Mouse (Mus musculus): ENCODE data around the gene Fitm1. TPM values are rescaled to one million over a fixed set of nuclear protein-coding genes. Genes with fewer than 3 reads are reported as not detected.

Fitm1 gene
- total and polyA plus RNA-seq, 2 experiments from 2014 or later, result 0.25 TPM; not detected in 1

- no peaks in the 10 kb centered on the region for H3K27me3 ChIP-seq (ENCODE audit: insufficient read depth, low read length)
- H3K4me1 ChIP-seq (ENCODE audit: insufficient read depth, low read length), result no peaks in the 10 kb centered on the region
- H3K9me3 ChIP-seq (ENCODE audit: low read length), result no peaks in the 10 kb centered on the region
- no peak for DNase-seq (ENCODE audit: low spot score)
- no peak overlapping the region for H3K9ac ChIP-seq (replicated peaks; ENCODE audit: low read length)
- no peak for TF ChIP-seq CTCF (IDR thresholded peaks at IDR 0.05; ENCODE audit: low read depth)
- no peak overlapping the region for H3K4me3 ChIP-seq (ENCODE audit: low read length)
- H3K36me3 ChIP-seq (ENCODE audit: insufficient read depth, low read length), result no peaks in the 10 kb centered on the region
- no peak for ATAC-seq
- WGBS, result 42% methylated on average over 2 of the region's 2 CpGs
- no peak overlapping the region for H3K4me2 ChIP-seq (ENCODE audit: low read depth, low read length)
- H3K27ac ChIP-seq, result no peak overlapping the region
Observed at GRCm38 (mm10) chr14:55615876-55616275, 40.5 kb downstream of the Fitm1 start.

GRCm38 (mm10) chr14:55616844-55617243 lies 41.4 kb downstream of the Fitm1 start:
- WGBS, result 80% methylated on average over 2 of the region's 2 CpGs
- Histone ChIP-seq H3K27ac (no peak overlapping the region), H3K9ac (replicated peaks; ENCODE audit: low read length) (no peak overlapping the region), H3K36me3 (ENCODE audit: insufficient read depth, low read length) (no peaks in the 10 kb centered on the region), H3K27me3 (ENCODE audit: insufficient read depth, low read length) (no peaks in the 10 kb centered on the region), H3K9me3 (ENCODE audit: low read length) (no peaks in the 10 kb centered on the region), H3K4me1 (ENCODE audit: insufficient read depth, low read length) (no peaks in the 10 kb centered on the region), H3K4me2 (ENCODE audit: low read depth, low read length) (no peak overlapping the region), H3K4me3 (ENCODE audit: low read length) (no peak overlapping the region)
- ATAC-seq (no peak), DNase-seq (ENCODE audit: low spot score) (no peak)
- no peak for TF ChIP-seq CTCF (IDR thresholded peaks at IDR 0.05; ENCODE audit: low read depth)

GRCm38 (mm10) chr14:55617822-55618221 lies 42.4 kb downstream of the Fitm1 start, which contains the start of gene Rec8:
Gene Rec8, plus strand, starts transcription at chr14:55618037.
- H3K27me3 ChIP-seq (ENCODE audit: insufficient read depth, low read length), result no peaks in the 10 kb centered on the region
- no peaks in the 10 kb centered on the region for H3K9me3 ChIP-seq (ENCODE audit: low read length)
- H3K4me3 ChIP-seq (ENCODE audit: low read length), result peak within 1 kb of the TSS; percentile 21
- H3K4me1 ChIP-seq (ENCODE audit: insufficient read depth, low read length), result no peaks in the 10 kb centered on the region
- ATAC-seq, result peak; percentile 86
- no peaks in the 10 kb centered on the region for H3K36me3 ChIP-seq (ENCODE audit: insufficient read depth, low read length)
- WGBS, result 16% methylated on average over 21 of the region's 21 CpGs
- H3K9ac ChIP-seq (replicated peaks; ENCODE audit: low read length), result peak within 1 kb of the TSS; percentile 30; the same call in 1 of the 2 replicates
- DNase-seq (ENCODE audit: low spot score), result peak; percentile 74
- H3K4me2 ChIP-seq (ENCODE audit: low read depth, low read length), result peak within 1 kb of the TSS; percentile 35; the same call in 1 of the 2 replicates
- TF ChIP-seq CTCF (IDR thresholded peaks at IDR 0.05; ENCODE audit: low read depth), result peak; percentile 32
- H3K27ac ChIP-seq, result peak within 1 kb of the TSS; percentile 48; the same call in 1 of the 2 replicates

- peak overlapping the region; percentile 21 for H3K4me3 ChIP-seq (ENCODE audit: low read length)
- H3K36me3 ChIP-seq (ENCODE audit: insufficient read depth, low read length), result no peaks in the 10 kb centered on the region
- DNase-seq (ENCODE audit: low spot score) (peak; percentile 24), ATAC-seq (peak; percentile 47; the same call in 1 of the 2 replicates)
- no peaks in the 10 kb centered on the region for H3K27me3 ChIP-seq (ENCODE audit: insufficient read depth, low read length)
- no peak for TF ChIP-seq CTCF (IDR thresholded peaks at IDR 0.05; ENCODE audit: low read depth)
- H3K9me3 ChIP-seq (ENCODE audit: low read length), result no peaks in the 10 kb centered on the region
- WGBS, result 52% methylated on average over 22 of the region's 22 CpGs
- H3K9ac ChIP-seq (replicated peaks; ENCODE audit: low read length), result peak overlapping the region; percentile 30; the same call in 1 of the 2 replicates
- peak overlapping the region; percentile 48; the same call in 1 of the 2 replicates for H3K27ac ChIP-seq
- H3K4me1 ChIP-seq (ENCODE audit: insufficient read depth, low read length), result no peaks in the 10 kb centered on the region
- H3K4me2 ChIP-seq (ENCODE audit: low read depth, low read length), result peak overlapping the region; percentile 35; the same call in 1 of the 2 replicates
Observed at GRCm38 (mm10) chr14:55618486-55619195, 43.2 kb downstream of the Fitm1 start.

Other genes starting within 250 kb of the Fitm1 start
Only the 30 nearest of the 31 such genes appear.
- gene Dhrs4, start 96.9 kb upstream of the Fitm1 start, total RNA-seq (2014; rRNA removed), result 15.8 and 18.4 TPM in 2 replicates
- gene Dhrs4, start 96.9 kb upstream of the Fitm1 start, polyA plus RNA-seq (2015; fragmentation: Nextera tagmentation; extraction: Ambion mirVana), result 28.1 and 29.6 TPM in 2 replicates
- gene Carmil3, start 85.0 kb upstream of the Fitm1 start, total RNA-seq (2014; rRNA removed), result 90.5 and 120 TPM in 2 replicates
- gene Carmil3, start 85.0 kb upstream of the Fitm1 start, polyA plus RNA-seq (2015; fragmentation: Nextera tagmentation; extraction: Ambion mirVana), result 23.8 and 25.2 TPM in 2 replicates
- 8.3 and 19.7 TPM in 2 replicates for gene Cpne6, start 65.2 kb upstream of the Fitm1 start, total RNA-seq (2014; rRNA removed)
- 25.3 and 28.0 TPM in 2 replicates for gene Cpne6, start 65.2 kb upstream of the Fitm1 start, polyA plus RNA-seq (2015; fragmentation: Nextera tagmentation; extraction: Ambion mirVana)
- 4.4 and 7.1 TPM in 2 replicates for gene Nrl, start 50.6 kb upstream of the Fitm1 start, total RNA-seq (2014; rRNA removed)
- gene Nrl, start 50.6 kb upstream of the Fitm1 start, polyA plus RNA-seq (2015; fragmentation: Nextera tagmentation; extraction: Ambion mirVana), result 0.23 and 0.33 TPM in 2 replicates
- 30.5 and 32.0 TPM in 2 replicates for gene Pck2, start 35.4 kb upstream of the Fitm1 start, total RNA-seq (2014; rRNA removed)
- gene Pck2, start 35.4 kb upstream of the Fitm1 start, polyA plus RNA-seq (2015; fragmentation: Nextera tagmentation; extraction: Ambion mirVana), result 19.9 and 22.5 TPM in 2 replicates
- gene Dcaf11, start 15.6 kb upstream of the Fitm1 start, total RNA-seq (2014; rRNA removed), result 97.9 and 118 TPM in 2 replicates
- gene Dcaf11, start 15.6 kb upstream of the Fitm1 start, polyA plus RNA-seq (2015; fragmentation: Nextera tagmentation; extraction: Ambion mirVana), result 94.1 and 102 TPM in 2 replicates
- not detected in 2 replicates for gene A730061H03Rik, start 15.2 kb upstream of the Fitm1 start, total RNA-seq (2014; rRNA removed)
- gene A730061H03Rik, start 15.2 kb upstream of the Fitm1 start, polyA plus RNA-seq (2015; fragmentation: Nextera tagmentation; extraction: Ambion mirVana), result 0.55 TPM in 1 of 2 replicates, not detected in the other
- 86.5 and 128 TPM in 2 replicates for gene Psme1, start 2.5 kb downstream of the Fitm1 start, total RNA-seq (2014; rRNA removed)
- gene Psme1, start 2.5 kb downstream of the Fitm1 start, polyA plus RNA-seq (2015; fragmentation: Nextera tagmentation; extraction: Ambion mirVana), result 226 and 244 TPM in 2 replicates
- gene Emc9, start 9.7 kb downstream of the Fitm1 start, total RNA-seq (2014; rRNA removed), result 26.6 and 51.6 TPM in 2 replicates
- gene Emc9, start 9.7 kb downstream of the Fitm1 start, polyA plus RNA-seq (2015; fragmentation: Nextera tagmentation; extraction: Ambion mirVana), result 79.0 and 82.2 TPM in 2 replicates
- 51.9 and 57.6 TPM in 2 replicates for gene Psme2, start 15.5 kb downstream of the Fitm1 start, total RNA-seq (2014; rRNA removed)
- gene Psme2, start 15.5 kb downstream of the Fitm1 start, polyA plus RNA-seq (2015; fragmentation: Nextera tagmentation; extraction: Ambion mirVana), result 163 and 208 TPM in 2 replicates
- 23.6 and 25.5 TPM in 2 replicates for gene Rnf31, start 16.1 kb downstream of the Fitm1 start, total RNA-seq (2014; rRNA removed)
- gene Rnf31, start 16.1 kb downstream of the Fitm1 start, polyA plus RNA-seq (2015; fragmentation: Nextera tagmentation; extraction: Ambion mirVana), result 21.0 and 21.2 TPM in 2 replicates
- gene Irf9, start 28.0 kb downstream of the Fitm1 start, total RNA-seq (2014; rRNA removed), result 14.8 and 18.4 TPM in 2 replicates
- gene Irf9, start 28.0 kb downstream of the Fitm1 start, polyA plus RNA-seq (2015; fragmentation: Nextera tagmentation; extraction: Ambion mirVana), result 7.3 and 10.1 TPM in 2 replicates
- 11.6 and 12.8 TPM in 2 replicates for gene Rec8, start 42.4 kb downstream of the Fitm1 start, total RNA-seq (2014; rRNA removed)
- 12.2 and 14.1 TPM in 2 replicates for gene Rec8, start 42.4 kb downstream of the Fitm1 start, polyA plus RNA-seq (2015; fragmentation: Nextera tagmentation; extraction: Ambion mirVana)
- 120 and 132 TPM in 2 replicates for gene Ipo4, start 60.3 kb downstream of the Fitm1 start, total RNA-seq (2014; rRNA removed)
- gene Ipo4, start 60.3 kb downstream of the Fitm1 start, polyA plus RNA-seq (2015; fragmentation: Nextera tagmentation; extraction: Ambion mirVana), result 92.5 and 106 TPM in 2 replicates
- gene Gm49378, start 62.3 kb downstream of the Fitm1 start, total RNA-seq (2014; rRNA removed), result 2.8 and 7.9 TPM in 2 replicates
- gene Gm49378, start 62.3 kb downstream of the Fitm1 start, polyA plus RNA-seq (2015; fragmentation: Nextera tagmentation; extraction: Ambion mirVana), result 1.0 and 1.4 TPM in 2 replicates
- 55.3 and 59.3 TPM in 2 replicates for gene Tm9sf1, start 68.2 kb downstream of the Fitm1 start, total RNA-seq (2014; rRNA removed)
- gene Tm9sf1, start 68.2 kb downstream of the Fitm1 start, polyA plus RNA-seq (2015; fragmentation: Nextera tagmentation; extraction: Ambion mirVana), result 59.7 and 62.8 TPM in 2 replicates
- gene Tssk4, start 74.6 kb downstream of the Fitm1 start, total RNA-seq (2014; rRNA removed), result 0.32 and 1.3 TPM in 2 replicates
- gene Tssk4, start 74.6 kb downstream of the Fitm1 start, polyA plus RNA-seq (2015; fragmentation: Nextera tagmentation; extraction: Ambion mirVana), result 0.24 and 0.28 TPM in 2 replicates
- gene Mdp1, start 84.9 kb downstream of the Fitm1 start, total RNA-seq (2014; rRNA removed), result 40.6 and 45.1 TPM in 2 replicates
- 70.6 and 70.8 TPM in 2 replicates for gene Mdp1, start 84.9 kb downstream of the Fitm1 start, polyA plus RNA-seq (2015; fragmentation: Nextera tagmentation; extraction: Ambion mirVana)
- gene Gmpr2, start 96.3 kb downstream of the Fitm1 start, total RNA-seq (2014; rRNA removed), result 17.5 and 24.3 TPM in 2 replicates
- 36.9 and 37.6 TPM in 2 replicates for gene Gmpr2, start 96.3 kb downstream of the Fitm1 start, polyA plus RNA-seq (2015; fragmentation: Nextera tagmentation; extraction: Ambion mirVana)
- 128 and 143 TPM in 2 replicates for gene Nedd8, start 96.5 kb downstream of the Fitm1 start, total RNA-seq (2014; rRNA removed)
- gene Nedd8, start 96.5 kb downstream of the Fitm1 start, polyA plus RNA-seq (2015; fragmentation: Nextera tagmentation; extraction: Ambion mirVana), result 629 TPM in 2 replicates
- gene Tinf2, start 106.2 kb downstream of the Fitm1 start, total RNA-seq (2014; rRNA removed), result 18.7 and 21.9 TPM in 2 replicates
- 23.8 and 27.3 TPM in 2 replicates for gene Tinf2, start 106.2 kb downstream of the Fitm1 start, polyA plus RNA-seq (2015; fragmentation: Nextera tagmentation; extraction: Ambion mirVana)
- gene Tgm1, start 138.3 kb downstream of the Fitm1 start, total RNA-seq (2014; rRNA removed), result 0.10 and 0.11 TPM in 2 replicates
- gene Tgm1, start 138.3 kb downstream of the Fitm1 start, polyA plus RNA-seq (2015; fragmentation: Nextera tagmentation; extraction: Ambion mirVana), result 0.06 and 0.16 TPM in 2 replicates
- 78.7 and 83.8 TPM in 2 replicates for gene Rabggta, start 146.6 kb downstream of the Fitm1 start, total RNA-seq (2014; rRNA removed)
- gene Rabggta, start 146.6 kb downstream of the Fitm1 start, polyA plus RNA-seq (2015; fragmentation: Nextera tagmentation; extraction: Ambion mirVana), result 50.4 and 51.9 TPM in 2 replicates
- 62.0 and 69.2 TPM in 2 replicates for gene Dhrs1, start 170.1 kb downstream of the Fitm1 start, total RNA-seq (2014; rRNA removed)
- gene Dhrs1, start 170.1 kb downstream of the Fitm1 start, polyA plus RNA-seq (2015; fragmentation: Nextera tagmentation; extraction: Ambion mirVana), result 86.0 and 88.3 TPM in 2 replicates
- 19.9 and 28.9 TPM in 2 replicates for gene Nop9, start 170.1 kb downstream of the Fitm1 start, total RNA-seq (2014; rRNA removed)
- gene Nop9, start 170.1 kb downstream of the Fitm1 start, polyA plus RNA-seq (2015; fragmentation: Nextera tagmentation; extraction: Ambion mirVana), result 23.0 and 23.5 TPM in 2 replicates
- gene Cideb, start 182.8 kb downstream of the Fitm1 start, total RNA-seq (2014; rRNA removed), result 1.9 TPM in 1 of 2 replicates, not detected in the other
- 0.75 and 0.81 TPM in 2 replicates for gene Cideb, start 182.8 kb downstream of the Fitm1 start, polyA plus RNA-seq (2015; fragmentation: Nextera tagmentation; extraction: Ambion mirVana)
- gene Ltb4r2, start 185.8 kb downstream of the Fitm1 start, total RNA-seq (2014; rRNA removed), result 0.16 and 0.32 TPM in 2 replicates
- 0.69 and 0.78 TPM in 2 replicates for gene Ltb4r2, start 185.8 kb downstream of the Fitm1 start, polyA plus RNA-seq (2015; fragmentation: Nextera tagmentation; extraction: Ambion mirVana)
- 0.43 and 0.52 TPM in 2 replicates for gene Ltb4r1, start 190.3 kb downstream of the Fitm1 start, total RNA-seq (2014; rRNA removed)
- gene Ltb4r1, start 190.3 kb downstream of the Fitm1 start, polyA plus RNA-seq (2015; fragmentation: Nextera tagmentation; extraction: Ambion mirVana), result 0.64 and 0.71 TPM in 2 replicates
- gene Adcy4, start 208.5 kb downstream of the Fitm1 start, total RNA-seq (2014; rRNA removed), result 5.6 and 5.8 TPM in 2 replicates
- gene Adcy4, start 208.5 kb downstream of the Fitm1 start, polyA plus RNA-seq (2015; fragmentation: Nextera tagmentation; extraction: Ambion mirVana), result 1.7 and 2.8 TPM in 2 replicates
- gene Ripk3, start 213.2 kb downstream of the Fitm1 start, total RNA-seq (2014; rRNA removed), result 0.42 and 1.7 TPM in 2 replicates
- 1.7 and 2.0 TPM in 2 replicates for gene Ripk3, start 213.2 kb downstream of the Fitm1 start, polyA plus RNA-seq (2015; fragmentation: Nextera tagmentation; extraction: Ambion mirVana)

Data from hindbrain, postnatal 0 days (tissue).